Comparison of ENCODE assay signal across 9 mouse cellular contexts in genomic region chr3:57736419-57737095, GRCm38 (mm10). TPM values are rescaled to one million over a fixed set of nuclear protein-coding genes. Genes with fewer than 3 reads are reported as not detected.
DNase-seq lines count a peak whose midpoint lies in the region; ATAC-seq and TF ChIP-seq lines count a peak whose summit lies in the region.
"Had no signal": no experiment of that assay in that cellular context is flagged by ENCODE, and none has a peak within 500 bp of the region (broad histone marks: within the 10 kb centered on the region; RNA-seq: fewer than 3 reads in every experiment).

No protein-coding gene starts in this region.

- CTCF ChIA-PET in Patski (lab: Charles Lee), result no interaction called here

- TF ChIP-seq POLR2A in kidney, adult 2 months (IDR thresholded peaks at IDR 0.05; ENCODE audit: low read depth, low read length), result no peak

- under 1% methylated on average over 13 of the region's 13 CpGs for WGBS in kidney, adult 2 months
- 1% methylated on average over 13 of the region's 13 CpGs for WGBS in liver, embryonic 11.5 days

- no peaks in the 10 kb centered on the region for H3K9me3 ChIP-seq in liver, embryonic 11.5 days (ENCODE audit: control insufficient read depth, low read length)

- in situ Hi-C loops in Patski (cut with MboI; ENCODE audit: low pct_unique_long_range_greater_than_20kb), result no loop called here

- H3K36me3 ChIP-seq in kidney, adult 2 months (ENCODE audit: control insufficient read depth, insufficient read depth, low read length), result no peaks in the 10 kb centered on the region
- no peaks in the 10 kb centered on the region for H3K36me3 ChIP-seq in liver, embryonic 11.5 days (ENCODE audit: control insufficient read depth, insufficient read depth, low read length)

- peaks cover 3% of the 10 kb centered on the region; the same call in 1 of the 2 replicates for H3K4me1 ChIP-seq in kidney, adult 2 months (ENCODE audit: control insufficient read depth, insufficient read depth, low read length)
- H3K4me1 ChIP-seq in liver, embryonic 11.5 days (replicated peaks; ENCODE audit: control insufficient read depth, insufficient read depth, low read length), result peaks cover 4% of the 10 kb centered on the region

- POLR2A ChIA-PET in Patski (lab: Charles Lee), result interaction anchor here (0.5 to 0.7 kb wide), 3 partner anchors 9 to 90 kb away, joined by 3 read pairs; no protein-coding TSS in a partner anchor

- no peaks in the 10 kb centered on the region for H3K27me3 ChIP-seq in kidney, adult 2 months (replicated peaks; ENCODE audit: control insufficient read depth, insufficient read depth, low read length)
- no peaks in the 10 kb centered on the region for H3K27me3 ChIP-seq in Patski
- H3K27me3 ChIP-seq in liver, embryonic 11.5 days (replicated peaks; ENCODE audit: control insufficient read depth, insufficient read depth, low read length), result no peaks in the 10 kb centered on the region

- peak overlapping the region; percentile 72 for H3K4me3 ChIP-seq in kidney, adult 2 months (ENCODE audit: insufficient read depth, low read depth, low read length)
- H3K4me3 ChIP-seq in liver, embryonic 11.5 days (ENCODE audit: low read depth, low read length), result peak overlapping the region; percentile 75

- H3K27ac ChIP-seq in kidney, adult 2 months (ENCODE audit: insufficient read depth, low read depth, low read length), result peak overlapping the region; percentile 77
- peak overlapping the region; percentile 82 for H3K27ac ChIP-seq in liver, embryonic 11.5 days (ENCODE audit: low read depth, low read length)

- ATAC-seq in Patski, result no peak
- ATAC-seq in granulocyte monocyte progenitor cell, adult 5-6 weeks (replicated peaks; ENCODE audit: poor library complexity, severe bottlenecking), result peak; percentile 23
- ATAC-seq in liver, embryonic 11.5 days (replicated peaks; ENCODE audit: low FRiP score), result no peak

- peak overlapping the region; percentile 70 for H3K9ac ChIP-seq in liver, embryonic 11.5 days (ENCODE audit: low read depth, low read length)

- no peak for TF ChIP-seq CTCF in kidney, adult 2 months (conservative IDR thresholded peaks at IDR 0.05; ENCODE audit: insufficient read depth, insufficient read length, low read depth, low read length)
- no peak for TF ChIP-seq CTCF in Patski (IDR thresholded peaks at IDR 0.05)

- DNase-seq in kidney, adult 2 months, result peak; percentile 4
- no peak for DNase-seq in kidney, adult 8-10 months
- DNase-seq in Patski (ENCODE audit: low read depth, low spot score), result peak; percentile 24
- no peak for DNase-seq in liver, embryonic 11.5 days (ENCODE audit: low spot score)
- DNase-seq in retina, embryonic 14.5 days (ENCODE audit: low spot score), result peak; percentile 37
- no peak for DNase-seq in frontal cortex, adult 2 months (ENCODE audit: extremely low spot score in 1 of 2, low spot score in 1 of 2)
- DNase-seq in gastrocnemius, adult 18-20 months (ENCODE audit: low spot score), result no peak

- H3K4me2 ChIP-seq in liver, embryonic 11.5 days, result peak overlapping the region; percentile 84

RNA-seq across cellular contexts. Expression of gene Rnf13, which starts 0.7 kb away (rescaled TPM):
- polyA plus RNA-seq in kidney, adult 2 months (2012; rRNA removed), result 128 and 151 TPM in 2 replicates
- 134 TPM for polyA plus RNA-seq in Patski (2021)
- total RNA-seq in granulocyte monocyte progenitor cell, adult 5-6 weeks (2014; fragmentation: Nextera tagmentation), result 55.9 and 59.9 TPM in 2 replicates
- total RNA-seq in granulocyte monocyte progenitor cell, adult 5-6 weeks (2017), result 61.9 and 81.3 TPM in 2 replicates
- 42.8 and 43.4 TPM in 2 replicates for polyA plus RNA-seq in liver, embryonic 11.5 days (2014; fragmentation: Nextera tagmentation; extraction: Ambion mirVana)
- polyA plus RNA-seq in frontal cortex, adult 2 months (2012; rRNA removed), result 80.0 and 84.7 TPM in 2 replicates
- 10 to 100 TPM; 34.8 to 41.5 TPM for total RNA-seq in gastrocnemius, adult 18-20 months (2021)

RNA-seq across cellular contexts. Expression of gene Ankub1, which starts 44.0 kb away (rescaled TPM):
- not detected in 2 replicates for polyA plus RNA-seq in kidney, adult 2 months (2012; rRNA removed)
- polyA plus RNA-seq in Patski (2021), result not detected
- not detected in 2 replicates for total RNA-seq in granulocyte monocyte progenitor cell, adult 5-6 weeks (2014; fragmentation: Nextera tagmentation)
- total RNA-seq in granulocyte monocyte progenitor cell, adult 5-6 weeks (2017), result not detected in 2 replicates
- polyA plus RNA-seq in liver, embryonic 11.5 days (2014; fragmentation: Nextera tagmentation; extraction: Ambion mirVana), result not detected in 2 replicates
- polyA plus RNA-seq in frontal cortex, adult 2 months (2012; rRNA removed), result 0.99 and 1.2 TPM in 2 replicates
- not detected for total RNA-seq in gastrocnemius, adult 18-20 months (2021)
- total RNA-seq: heart, adult 18-20 months had no signal

Comparison
In these comparisons a context has a peak if more than half of its experiments do, and no peak if none do; other contexts are left out.
1. DNase-seq: peak in kidney, adult 2 months (single experiment), Patski (single experiment) and retina, embryonic 14.5 days (single experiment); none in kidney, adult 8-10 months (0 of 2), liver, embryonic 11.5 days (single experiment), frontal cortex, adult 2 months (0 of 2) and gastrocnemius, adult 18-20 months (single experiment).